Mouse (Mus musculus): ENCODE results near the gene Pcnx.

Pcnx gene

DNA sequence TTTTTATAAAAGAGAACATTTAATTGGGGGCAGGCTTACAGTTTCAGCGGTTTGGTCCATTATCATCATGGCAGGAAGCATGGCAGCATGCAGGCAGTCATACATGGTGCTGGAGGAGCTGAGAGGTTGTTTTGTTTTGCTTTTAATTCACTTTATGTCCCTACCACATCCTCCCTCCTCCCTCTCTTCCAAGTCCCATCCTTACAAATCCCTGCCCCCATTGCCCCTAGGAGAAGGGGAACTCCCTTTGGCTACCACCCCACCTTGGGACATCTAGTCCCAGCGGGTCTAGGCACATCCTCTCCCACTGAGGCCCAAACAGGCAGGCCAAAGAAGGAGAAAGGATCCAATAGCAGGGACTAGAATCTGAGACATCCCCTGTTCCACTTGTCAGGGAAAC, 44.6 kb downstream of the Pcnx start:
- DNase-seq (ENCODE audit: low spot score in 2 of 2) = no peak

DNA sequence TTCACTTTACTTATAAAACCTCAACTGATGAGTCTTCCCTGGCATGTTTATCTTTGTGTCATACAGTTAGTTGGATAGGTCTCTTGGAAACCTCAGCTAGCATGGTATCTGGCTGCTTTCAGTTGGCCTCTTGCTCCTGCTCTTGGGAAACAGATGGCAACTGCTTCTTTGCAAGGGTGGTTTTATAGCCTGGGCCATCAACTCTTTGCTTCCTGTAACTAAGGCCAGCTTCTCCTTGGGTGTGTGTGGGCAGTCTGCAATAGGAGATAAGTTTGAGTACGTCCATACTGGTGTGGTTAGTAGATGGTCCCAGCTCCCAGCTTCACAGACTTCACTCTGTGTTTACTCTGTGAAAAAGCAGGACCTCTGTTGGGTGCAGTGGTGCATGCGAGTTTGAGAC, 46.0 kb downstream of the Pcnx start:
- no peak for DNase-seq (ENCODE audit: low spot score in 2 of 2)

DNA sequence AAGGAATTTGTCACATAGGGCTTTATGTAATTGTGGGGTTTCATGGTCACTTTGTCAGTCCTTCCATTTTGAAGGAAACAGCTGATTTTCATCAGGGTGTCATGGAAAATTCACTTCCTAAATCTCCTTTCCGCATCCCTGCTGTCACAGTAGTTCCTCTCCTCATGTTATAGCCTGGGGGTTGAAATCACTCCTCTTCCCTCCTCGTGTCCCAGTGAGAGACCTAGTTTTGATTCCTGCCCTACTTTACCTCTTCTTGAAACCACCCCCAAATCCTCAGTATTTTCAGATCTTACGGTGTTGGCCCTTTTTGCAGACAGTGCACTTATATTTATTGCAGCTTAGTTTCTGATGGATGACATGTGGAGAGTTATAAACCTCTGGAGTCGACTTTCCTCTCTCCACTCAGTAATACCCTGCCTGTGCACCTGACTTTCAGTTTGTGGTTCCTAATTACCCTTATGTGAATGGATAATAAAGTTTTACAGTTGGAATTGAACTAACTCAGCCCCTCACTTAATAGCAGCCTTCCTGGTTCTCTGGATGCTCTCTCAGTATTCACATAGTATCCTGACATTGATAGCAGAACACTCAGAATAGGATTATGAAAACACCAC, 48.0 kb downstream of the Pcnx start:
- DNase-seq (ENCODE audit: low spot score in 2 of 2) = no peak

DNA sequence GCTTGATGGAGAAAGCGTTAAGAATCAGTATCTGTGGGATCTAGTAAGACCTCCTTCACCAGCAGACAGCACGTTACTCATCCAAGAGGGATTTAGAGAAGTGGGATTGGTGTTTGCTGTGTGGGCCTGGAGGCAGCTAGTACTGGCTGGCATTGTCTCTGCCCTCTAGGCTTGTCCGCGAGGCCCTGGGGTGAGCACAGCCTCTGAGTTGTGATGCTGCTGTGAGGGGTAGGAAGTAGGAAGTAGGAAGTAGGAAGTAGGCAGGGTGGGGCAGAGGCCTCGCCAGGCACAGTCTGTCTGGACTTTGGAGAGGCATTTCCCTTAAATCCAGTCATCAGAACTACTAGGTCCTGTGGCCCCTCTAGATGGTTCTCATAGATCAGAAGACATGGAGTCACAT, 50.6 kb downstream of the Pcnx start:
- no peak for DNase-seq (ENCODE audit: low spot score in 2 of 2)

DNA sequence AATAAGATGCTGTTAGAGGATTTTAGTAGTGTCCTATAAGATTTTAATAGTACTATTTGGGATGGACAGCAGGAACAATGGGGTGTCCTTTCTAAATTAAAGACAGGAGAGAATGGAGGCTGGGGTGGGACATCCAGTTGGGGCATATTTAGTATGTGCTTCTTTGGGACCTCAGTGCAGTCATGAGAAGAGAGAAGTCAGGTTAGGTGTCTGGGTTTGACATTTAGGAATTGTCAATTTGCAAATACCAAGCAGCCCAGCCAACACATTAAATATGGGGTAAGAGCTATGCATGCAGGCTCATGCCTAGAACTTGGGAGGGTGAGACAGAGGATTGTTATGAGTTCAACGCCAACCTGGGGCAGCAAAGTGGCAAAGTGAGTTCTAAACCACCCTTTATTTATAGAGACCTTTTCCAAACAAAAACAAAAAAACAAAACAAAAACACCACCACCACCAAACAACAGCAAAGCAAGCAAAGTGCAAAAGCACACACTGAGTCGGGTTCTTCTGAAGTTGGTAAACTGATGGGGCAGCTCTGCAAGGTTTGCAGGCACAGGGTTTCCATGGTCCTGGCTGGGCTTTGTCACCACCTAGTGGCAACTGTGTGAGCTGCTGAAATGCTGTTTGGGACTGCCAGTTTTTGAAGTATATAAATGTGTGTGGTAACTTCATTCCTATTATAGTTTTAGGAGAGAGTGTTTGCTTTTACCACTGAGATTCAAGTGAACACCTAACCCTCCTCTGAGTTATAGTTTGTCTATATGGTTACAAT, 55.5 kb downstream of the Pcnx start:
- DNase-seq (ENCODE audit: low spot score in 2 of 2) = peak; percentile 82 to 85

DNA sequence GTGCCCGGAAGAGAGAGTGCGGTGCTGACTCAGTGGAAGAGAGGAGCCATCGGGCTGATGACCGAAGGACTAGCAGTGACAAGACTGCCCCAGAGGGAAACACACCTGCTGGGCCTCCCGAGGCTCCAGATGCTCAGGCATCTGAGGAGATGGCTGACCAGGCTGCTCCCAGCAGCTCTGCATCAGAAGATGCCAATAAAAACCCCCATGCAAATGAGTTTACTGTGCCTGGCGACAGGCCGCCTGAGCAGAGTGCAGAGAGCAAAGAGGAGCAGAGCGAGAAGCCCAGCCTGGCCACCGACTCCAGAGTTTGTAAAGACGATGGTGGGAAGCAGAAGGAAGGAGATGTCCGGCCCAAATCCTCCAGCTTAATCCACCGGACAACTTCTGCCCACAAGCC, 58.5 kb downstream of the Pcnx start:
- DNase-seq (ENCODE audit: low spot score in 2 of 2) = no peak

DNA sequence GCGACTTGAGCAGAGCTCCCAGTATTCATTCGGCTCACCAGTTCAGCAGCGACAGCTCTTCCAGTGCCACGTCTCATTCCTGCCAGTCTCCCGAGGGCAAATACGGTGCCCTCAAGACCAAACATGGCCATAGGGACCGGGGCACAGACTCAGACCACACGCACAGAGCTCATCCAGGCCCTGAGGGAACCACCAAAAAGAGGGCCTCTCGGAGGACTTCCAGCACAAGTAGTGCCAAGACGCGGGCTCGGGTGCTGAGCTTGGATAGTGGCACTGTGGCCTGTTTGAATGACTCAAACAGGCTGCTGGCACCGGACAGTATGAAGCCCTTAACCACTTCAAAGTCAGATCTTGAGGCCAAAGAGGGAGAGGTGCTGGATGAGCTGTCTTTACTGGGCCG, 59.1 kb downstream of the Pcnx start:
- no peak for DNase-seq (ENCODE audit: low spot score in 2 of 2)

DNA sequence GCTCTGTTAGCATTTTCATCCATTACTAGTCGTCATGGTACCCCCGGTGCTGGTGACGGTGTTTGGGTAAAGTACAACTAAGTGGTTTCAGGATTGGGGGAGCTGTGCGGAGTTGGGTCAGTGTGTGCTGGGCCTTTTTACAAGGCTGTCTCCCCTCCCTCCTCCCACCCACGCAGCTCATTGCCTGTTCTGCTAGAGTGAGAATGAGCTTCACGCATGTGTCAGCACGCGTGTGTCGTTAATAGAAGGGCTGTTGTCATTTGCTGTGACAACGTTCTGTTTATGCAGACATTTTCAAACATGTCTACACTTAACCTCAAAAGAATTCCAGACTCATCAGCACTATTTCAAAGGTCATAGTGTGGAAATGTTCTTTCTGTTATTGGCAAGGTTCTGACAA, 60.2 kb downstream of the Pcnx start:
- no peak for DNase-seq (ENCODE audit: low spot score in 2 of 2)

DNA sequence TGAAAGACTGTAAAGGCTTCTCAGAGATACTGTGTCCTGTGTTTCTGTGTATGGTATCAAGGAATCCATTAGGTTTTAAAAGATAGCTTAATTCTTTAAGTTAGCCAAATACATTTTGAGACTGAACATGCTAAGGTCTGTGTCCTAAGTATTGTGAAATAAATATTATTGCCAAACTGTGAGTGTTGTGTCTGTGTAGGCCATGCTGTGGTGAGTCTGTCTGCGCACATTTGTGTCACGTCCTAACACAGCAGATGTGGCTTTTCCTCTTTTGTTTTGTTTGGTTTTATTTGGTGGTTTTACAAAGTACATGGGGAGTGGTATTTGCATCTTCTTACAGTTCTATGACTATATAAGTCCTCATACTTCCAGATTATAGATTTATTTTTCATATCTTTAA, 60.8 kb downstream of the Pcnx start:
- DNase-seq (ENCODE audit: low spot score in 2 of 2) = no peak

DNA sequence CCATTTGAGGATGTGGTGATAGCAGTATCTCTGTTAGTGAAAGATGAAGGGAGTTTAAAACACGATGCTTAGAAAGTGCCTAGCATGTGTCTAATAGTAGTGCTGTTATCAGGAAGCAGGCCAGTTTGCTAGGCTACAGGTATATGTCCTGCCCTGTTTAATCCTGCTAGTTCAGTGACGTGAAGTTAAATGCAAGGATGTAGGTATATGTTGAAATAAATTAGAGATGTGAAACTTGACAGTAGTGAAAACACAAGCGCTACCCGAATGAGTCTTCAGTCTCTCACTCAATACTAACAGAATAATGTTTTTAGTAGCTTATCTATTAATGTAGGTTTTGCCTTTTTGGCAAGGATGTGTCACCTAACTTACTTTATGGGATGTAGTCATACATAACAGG, 62.0 kb downstream of the Pcnx start:
- DNase-seq (ENCODE audit: low spot score in 2 of 2) = no peak

DNA sequence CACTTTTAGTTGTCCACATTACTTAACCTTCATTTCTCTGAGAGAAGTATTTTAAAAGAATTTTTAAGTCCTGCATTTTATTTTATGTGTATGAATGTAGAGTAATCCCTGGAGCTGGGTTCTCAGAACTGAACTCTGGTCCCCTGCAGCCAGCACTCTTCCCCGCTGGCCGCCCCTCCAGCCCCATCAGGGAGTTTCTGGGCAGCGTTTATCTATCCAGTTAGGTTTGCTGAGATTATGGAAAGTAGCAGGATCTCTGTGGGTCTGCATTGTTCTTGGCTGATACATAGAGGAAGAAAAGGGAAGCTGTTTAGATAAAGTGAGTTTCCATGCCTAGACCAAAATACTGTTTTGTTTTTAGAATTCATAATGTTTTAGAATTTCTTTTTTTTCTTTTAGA, 63.0 kb downstream of the Pcnx start:
- no peak for DNase-seq (ENCODE audit: low spot score in 2 of 2)

DNA sequence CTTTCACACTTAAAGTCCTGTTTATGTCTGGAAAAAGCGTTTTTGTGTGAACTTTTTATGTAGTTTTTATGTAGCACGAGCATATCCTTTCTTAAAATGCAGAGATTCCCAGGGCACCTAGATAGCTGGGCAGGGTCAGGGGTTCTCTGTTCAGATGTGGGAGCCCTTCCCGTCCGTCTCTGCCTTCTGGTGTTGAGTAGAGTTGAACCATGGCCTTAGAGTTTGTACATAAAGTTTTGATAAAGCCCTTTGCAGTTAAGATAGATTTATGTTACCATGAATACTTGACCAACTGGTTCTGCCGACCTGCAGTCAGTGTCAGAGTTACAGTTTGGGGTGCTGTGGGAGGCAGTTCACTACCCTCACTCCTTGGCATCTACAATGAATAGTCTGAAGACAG, 67.3 kb downstream of the Pcnx start:
- DNase-seq (ENCODE audit: low spot score in 2 of 2) = no peak

DNA sequence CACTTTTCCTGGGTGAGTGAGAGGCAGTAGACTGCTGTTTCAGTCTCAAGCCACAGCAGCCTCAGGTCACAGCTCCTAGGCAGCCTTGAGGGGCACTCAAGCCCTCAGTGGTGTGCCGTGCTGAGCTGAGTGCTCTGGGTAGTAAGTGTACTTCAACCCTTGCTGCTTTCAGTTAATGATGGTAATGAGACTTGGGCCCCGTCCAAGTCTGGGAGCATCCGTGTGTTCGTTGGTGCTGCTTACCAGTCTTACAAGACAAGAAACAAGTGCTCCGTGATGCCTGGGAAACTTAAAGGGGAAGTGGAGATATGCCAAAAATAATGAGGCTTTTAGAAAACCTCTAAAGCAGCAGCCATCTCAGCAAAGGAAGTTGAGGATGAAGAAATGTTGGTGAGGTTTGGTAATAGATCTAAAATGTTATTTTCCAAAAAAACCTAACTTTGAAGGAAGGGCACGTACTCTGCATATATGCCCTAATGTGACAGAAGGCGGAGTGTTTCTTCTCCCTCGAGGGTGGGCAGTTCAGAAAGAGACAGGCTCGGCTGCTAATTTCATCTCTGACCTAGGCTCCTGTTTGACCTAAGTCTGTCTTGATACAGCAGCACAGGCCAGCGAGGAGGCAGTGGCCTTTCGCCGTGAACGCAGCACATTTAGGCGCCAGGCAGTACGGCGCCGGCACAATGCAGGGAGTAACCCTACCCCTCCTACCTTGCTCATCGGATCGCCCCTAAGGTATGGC, 68.0 kb downstream of the Pcnx start:
- DNase-seq (ENCODE audit: low spot score in 2 of 2) = no peak

DNA sequence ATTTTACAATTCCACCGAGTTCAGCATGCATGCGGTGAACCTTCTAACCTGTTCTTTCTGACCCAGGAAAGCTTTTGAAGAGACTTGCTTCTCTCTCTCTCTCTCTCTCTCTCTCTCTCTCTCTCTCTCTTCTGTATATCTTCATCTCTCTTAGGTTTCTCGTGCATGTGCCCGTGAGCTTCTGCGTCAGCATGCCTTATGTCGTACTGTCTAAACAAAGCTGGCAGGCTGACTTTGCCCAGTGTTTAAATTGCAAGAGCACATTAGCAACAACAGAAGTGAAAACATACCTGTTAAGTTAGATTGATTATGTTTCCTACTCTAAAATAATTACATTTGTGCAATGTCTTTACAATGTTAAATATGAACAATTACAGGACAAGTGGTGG, 68.6 kb downstream of the Pcnx start:
- no peak for DNase-seq (ENCODE audit: low spot score in 2 of 2)

DNA sequence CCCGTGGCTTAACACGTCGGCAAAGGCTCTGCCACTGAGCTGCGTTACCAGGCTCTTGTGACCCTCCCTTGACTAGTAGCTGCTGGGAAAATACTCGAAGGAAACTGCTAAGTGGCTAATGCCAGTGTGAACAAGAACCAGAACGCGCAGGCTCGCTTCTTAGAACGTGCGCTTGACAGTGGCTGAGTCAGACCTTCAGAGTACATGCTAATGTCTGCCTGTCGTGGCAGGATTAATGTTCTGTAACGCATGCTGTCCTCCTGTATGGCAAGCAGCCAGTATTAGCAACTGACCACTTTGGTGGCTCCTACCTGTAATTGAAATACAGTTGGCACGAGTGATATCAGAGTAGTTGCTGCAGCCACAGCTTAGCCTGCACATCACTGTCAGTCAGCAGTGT, 72.2 kb downstream of the Pcnx start:
- DNase-seq (ENCODE audit: low spot score in 2 of 2) = no peak

DNA sequence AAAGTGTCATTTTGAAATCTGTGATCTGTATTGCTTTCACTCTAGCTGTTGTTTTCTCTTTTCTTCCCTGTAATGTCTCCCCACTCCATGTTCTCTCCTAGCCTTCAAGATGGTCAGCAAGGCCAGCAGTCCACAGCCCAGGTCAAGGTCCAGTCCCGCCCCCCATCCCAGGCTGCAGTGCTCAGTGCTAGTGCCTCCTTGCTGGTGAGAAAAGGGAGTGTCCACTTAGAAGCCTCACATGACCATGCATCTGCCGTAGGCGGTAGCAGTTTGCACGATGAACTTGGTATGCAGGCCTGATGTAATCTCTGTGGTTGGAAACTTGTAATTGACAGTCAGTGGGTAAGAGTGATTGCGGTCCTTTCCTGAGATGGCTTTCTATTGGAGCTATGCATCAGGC, 73.6 kb downstream of the Pcnx start:
- no peak for DNase-seq (ENCODE audit: low spot score in 2 of 2)

DNA sequence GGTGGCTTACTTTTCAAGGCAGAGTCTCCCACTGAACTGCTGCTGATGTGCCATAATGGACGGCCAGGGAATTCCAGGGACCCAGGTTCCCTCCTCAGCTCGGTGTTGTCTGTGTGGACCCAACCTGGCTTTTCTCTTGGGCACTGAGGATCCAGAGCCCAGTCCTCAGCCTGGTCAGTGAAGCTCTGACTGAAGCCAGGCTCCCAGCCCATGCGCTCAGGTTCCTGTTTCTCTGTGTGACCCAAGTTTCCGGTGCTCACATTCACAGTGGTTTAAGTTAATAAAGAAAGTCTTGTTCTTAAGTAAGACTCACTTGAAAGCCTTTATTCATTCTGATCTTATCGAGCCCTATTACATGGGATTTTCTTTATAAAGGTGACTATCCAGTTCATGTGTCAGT, 74.7 kb downstream of the Pcnx start:
- no peak for DNase-seq (ENCODE audit: low spot score in 2 of 2)

DNA sequence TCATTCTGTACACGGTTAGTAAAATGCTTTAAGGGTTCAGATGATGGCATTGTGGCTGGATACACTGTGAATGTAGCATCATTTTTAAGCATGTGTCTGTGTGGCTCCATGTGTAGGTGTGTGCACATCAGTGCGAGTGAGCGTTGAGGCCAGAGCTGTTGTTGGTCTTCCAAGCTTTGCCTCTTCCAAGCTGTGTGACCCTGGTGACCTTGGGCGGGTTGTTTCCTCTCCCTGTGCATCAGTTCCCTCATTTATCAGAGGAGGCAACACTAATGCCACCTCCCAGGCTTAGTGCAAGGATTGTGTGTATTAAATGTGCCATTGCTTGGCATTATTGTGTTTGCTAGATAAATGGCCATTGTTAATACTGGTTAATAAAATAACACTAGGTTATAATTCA, 76.2 kb downstream of the Pcnx start:
- DNase-seq (ENCODE audit: low spot score in 2 of 2) = no peak

DNA sequence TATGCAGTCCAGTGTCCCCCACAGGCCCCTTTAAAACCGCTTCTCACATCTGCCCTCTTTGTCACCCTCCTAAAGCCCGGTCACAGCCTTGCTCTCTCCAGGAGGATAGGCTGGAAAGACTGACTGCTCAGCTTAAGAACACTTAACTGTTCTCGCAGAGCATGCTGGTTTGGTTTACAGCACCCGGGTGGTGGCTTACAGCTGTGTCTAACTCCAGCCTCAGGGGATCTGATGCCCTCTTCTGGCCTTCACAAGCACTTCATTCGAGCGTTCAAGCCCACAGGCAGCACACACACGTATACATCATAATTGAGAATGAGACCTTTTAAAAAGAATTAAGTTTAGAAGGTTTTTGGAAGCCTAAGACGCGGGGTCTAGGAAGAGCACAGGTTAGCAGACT, 81.4 kb downstream of the Pcnx start:
- no peak for DNase-seq (ENCODE audit: low spot score in 2 of 2)

DNA sequence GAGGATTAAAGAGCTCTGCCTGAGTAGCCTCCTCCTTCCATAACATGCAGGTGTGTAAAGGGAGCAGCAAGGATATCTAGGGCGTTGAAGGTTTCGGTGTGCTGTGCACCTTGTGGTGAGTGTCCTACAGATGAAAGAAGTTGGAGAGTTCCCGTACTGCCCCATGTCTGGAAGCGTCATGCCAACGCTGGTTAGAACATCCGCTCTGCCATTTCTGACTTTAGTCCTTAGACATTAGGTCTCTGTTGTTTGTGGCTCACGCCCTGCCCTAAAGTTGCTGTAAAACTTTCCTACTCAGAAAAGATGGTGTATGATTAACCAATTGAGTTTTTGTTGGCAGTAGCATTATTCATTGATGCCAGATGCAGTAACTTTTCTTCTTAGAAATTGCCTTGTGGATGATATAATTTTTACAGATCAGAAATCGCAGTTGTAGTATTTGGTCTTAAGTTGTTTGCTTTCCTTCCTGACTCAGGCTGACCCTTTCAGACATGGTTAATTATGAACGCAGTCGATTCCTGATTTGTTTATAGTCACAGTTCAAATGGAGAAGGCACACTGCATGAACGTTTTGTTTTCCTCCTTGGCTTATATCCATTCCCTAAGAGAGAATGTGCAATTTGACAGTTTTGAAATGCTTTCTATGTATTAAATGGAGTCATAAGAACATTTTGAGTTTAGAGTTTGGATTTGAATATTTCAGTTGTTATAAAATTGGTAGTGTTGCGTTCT, 83.7 kb downstream of the Pcnx start:
- no peak for DNase-seq (ENCODE audit: low spot score in 2 of 2)

DNA sequence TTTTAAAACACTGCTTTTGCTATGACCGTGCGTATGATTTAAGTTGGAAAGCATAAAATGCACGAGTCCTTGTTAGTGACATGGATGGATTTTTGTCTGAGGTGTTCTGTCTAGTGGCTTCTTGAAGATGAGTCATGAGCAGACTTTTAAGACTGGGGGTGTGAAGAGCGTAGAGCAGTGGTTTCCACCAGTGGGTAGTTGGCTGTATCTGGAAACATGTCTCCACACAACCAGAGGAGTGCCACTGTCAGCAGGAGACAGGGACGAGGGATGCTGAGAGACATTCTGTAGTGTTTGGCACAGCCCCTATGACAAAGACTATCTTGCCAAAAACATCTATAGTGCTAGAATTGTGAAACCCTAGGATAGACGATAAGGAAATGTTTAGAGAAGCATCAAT, 89.2 kb downstream of the Pcnx start:
- no peak for DNase-seq (ENCODE audit: low spot score in 2 of 2)

DNA sequence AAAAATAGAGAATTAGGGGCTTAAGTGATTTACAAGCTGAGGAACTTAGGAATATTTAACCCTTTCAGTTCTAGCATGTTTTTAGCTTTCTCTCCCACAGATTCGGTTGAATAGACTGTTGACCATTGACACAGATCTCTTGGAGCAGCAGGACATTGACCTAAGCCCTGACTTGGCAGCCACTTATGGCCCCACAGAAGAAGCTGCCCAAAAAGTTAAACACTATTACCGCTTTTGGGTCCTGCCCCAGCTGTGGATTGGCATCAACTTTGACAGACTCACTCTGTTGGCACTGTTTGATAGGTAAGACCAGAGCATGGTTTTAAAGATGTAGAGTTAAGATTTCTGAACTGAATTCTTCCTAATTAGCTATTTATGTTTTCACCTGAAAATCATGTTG, 90.2 kb downstream of the Pcnx start:
- DNase-seq (ENCODE audit: low spot score in 2 of 2) = no peak

DNA sequence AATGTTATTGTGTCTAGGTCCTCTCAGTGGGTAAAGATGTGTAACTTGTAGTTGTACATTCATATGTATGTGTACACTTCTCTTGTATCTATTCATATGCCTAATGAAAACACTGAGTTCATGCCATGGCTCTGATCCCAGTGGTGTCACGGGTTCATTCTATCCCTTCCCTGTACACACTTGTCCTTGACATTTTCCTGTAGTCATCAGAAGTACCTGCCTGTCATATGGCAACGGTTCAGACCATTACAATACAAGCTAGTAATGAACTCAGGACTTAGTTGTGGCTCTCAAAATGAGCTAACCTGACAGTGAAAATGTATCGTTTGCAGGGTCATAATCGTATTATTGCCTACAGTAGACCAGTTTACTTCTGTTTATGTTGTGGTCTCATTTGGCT, 98.5 kb downstream of the Pcnx start:
- no peak for DNase-seq (ENCODE audit: low spot score in 2 of 2)
